Mouse (Mus musculus) cortical plate, adult 2 months (tissue): ENCODE measurements around the gene Hoxd10.

Experiments
- CTCF ChIP-seq: fragments of 200-500 bp; IDR thresholded peaks from 2 replicates; pipeline ENCODE4 v1.5.1; 2011; ENCODE audit warnings: mild to moderate bottlenecking, control low read depth, low read length; ENCODE audit not compliant: insufficient read depth; ENCODE audit errors: extremely low read depth
- POLR2A ChIP-seq: fragments of 200-500 bp; IDR thresholded peaks from 2 replicates; pipeline ENCODE4 v1.6.1; 2011; ENCODE audit warnings: mild to moderate bottlenecking, low read length, control low read depth; ENCODE audit not compliant: insufficient read depth; ENCODE audit errors: extremely low read depth

GRCm38 (mm10) chr2:74734996-74735811 lies 43.5 kb downstream of the Hoxd10 start:
- TF ChIP-seq CTCF (no peak), POLR2A (no peak)
